Mouse (Mus musculus) stomach, postnatal 0 days (tissue): ENCODE data around the gene Prss35. TPM values are rescaled to one million over a fixed set of nuclear protein-coding genes. Genes with fewer than 3 reads are reported as not detected.
A peak's percentile ranks its signal among the peaks of the same experiment; 100 is the strongest.

Experiments
- ATAC-seq: fragments of 200-750 bp; cut with Nextera tagmentation; 2 replicates; pipeline ENCODE4 v1.8.0; 2017; ENCODE audit not compliant: low FRiP score, low TSS enrichment
- DNase-seq: peaks from one replicate; pipeline ENCODE4 v3.0.0-alpha.2; 2016; ENCODE audit warnings: low spot score
- H3K27ac ChIP-seq: fragments of 300-500 bp; sonication (generic); replicated peaks from 2 replicates; pipeline ENCODE4 v1.5.1; 2014; ENCODE audit warnings: mild to moderate bottlenecking, control low read depth
- H3K27me3 ChIP-seq: fragments of 300-500 bp; sonication (generic); 2 replicates; pipeline ENCODE4 v1.6.1; 2014; ENCODE audit warnings: low read length; ENCODE audit not compliant: control insufficient read depth, insufficient read depth
- H3K36me3 ChIP-seq: fragments of 300-500 bp; sonication (generic); 2 replicates; pipeline ENCODE4 v1.6.1; 2014; ENCODE audit warnings: low read length, mixed read lengths; ENCODE audit not compliant: control insufficient read depth, insufficient read depth
- H3K4me1 ChIP-seq: fragments of 300-500 bp; sonication (generic); replicated peaks from 2 replicates; pipeline ENCODE4 v1.6.1; 2014; ENCODE audit warnings: antibody characterized with exemption; ENCODE audit not compliant: control insufficient read depth, insufficient read depth
- H3K4me2 ChIP-seq: fragments of 300-500 bp; sonication (generic); replicated peaks from 2 replicates; pipeline ENCODE4 v1.6.1; 2014; ENCODE audit warnings: low read depth, mild to moderate bottlenecking, control low read depth, moderate library complexity
- H3K4me3 ChIP-seq: fragments of 300-500 bp; sonication (generic); 2 replicates; pipeline ENCODE4 v1.5.1; 2014; ENCODE audit warnings: low read depth, low read length, control low read depth
- H3K9ac ChIP-seq: fragments of 300-500 bp; sonication (generic); 2 replicates; pipeline ENCODE4 v1.6.1; 2014; ENCODE audit warnings: mild to moderate bottlenecking, low read length, control low read depth, mixed read lengths
- H3K9me3 ChIP-seq: fragments of 300-500 bp; sonication (generic); 2 replicates; pipeline ENCODE4 v1.6.1; 2016; ENCODE audit warnings: low read length; ENCODE audit not compliant: control insufficient read depth
- CTCF ChIP-seq: IDR thresholded peaks from 2 replicates; pipeline ENCODE4 v1.5.1; 2016; ENCODE audit warnings: antibody characterized with exemption, low read depth, mild to moderate bottlenecking, moderate library complexity
- EP300 ChIP-seq: optimal IDR thresholded peaks from 2 replicates; pipeline ENCODE3; 2016; ENCODE audit warnings: antibody characterized with exemption
- WGBS: fragments of 180-500 bp; shearing (Covaris S2); extraction: QIAGEN DNeasy Blood & Tissue Kit; methylation state at CpG from one replicate; pipeline ENCODE4 v1.1.7; 2014; 5-methylcytosine and 5-hydroxymethylcytosine counted together
- polyA plus RNA-seq: library from polyadenylated mRNA; unstranded; fragments of >200 nt; fragmentation: Nextera tagmentation; extraction: Ambion mirVana; gene quantifications from 2 replicates; pipeline ENCODE4 v1.2.1, GENCODE M21; 2015

Prss35 gene
- polyA plus RNA-seq, 1 experiment from 2014 or later, result 4.6 TPM

DNA sequence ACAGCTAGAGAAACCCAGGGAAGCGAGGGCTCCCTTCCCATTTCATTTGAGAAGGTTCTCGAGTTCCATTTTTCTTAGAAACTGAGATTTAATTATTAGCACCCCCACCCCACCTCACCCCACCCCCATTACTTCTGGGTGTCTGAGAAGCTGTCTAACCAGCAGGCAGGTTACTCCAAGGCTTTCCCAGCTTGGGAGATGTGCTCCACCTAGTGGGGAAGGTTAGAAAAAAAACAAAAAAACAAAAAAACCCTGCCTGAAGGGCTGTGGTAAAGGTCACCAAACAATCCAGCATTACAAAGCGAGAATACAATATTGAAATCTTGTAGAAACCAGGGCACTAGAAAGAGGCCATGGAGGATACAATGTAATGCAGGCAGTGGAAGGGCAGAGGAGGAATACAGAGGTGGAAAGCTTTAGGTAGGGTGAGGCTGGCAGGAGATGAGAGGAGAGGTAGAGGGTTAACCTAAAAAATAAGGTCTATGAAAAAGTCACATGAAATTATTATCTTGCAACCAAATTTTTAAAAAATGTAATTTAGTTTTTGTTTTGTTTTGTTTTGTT is 57.2 kb downstream of the Prss35 start:
- H3K4me3 ChIP-seq, result no peak overlapping the region
- no peak overlapping the region for H3K4me2 ChIP-seq
- no peak for ATAC-seq
- no peaks in the 10 kb centered on the region; the same call in 1 of the 2 replicates for H3K27me3 ChIP-seq
- peak; percentile 21 for DNase-seq
- no peaks in the 10 kb centered on the region for H3K36me3 ChIP-seq
- 26% methylated on average over 3 of the region's 3 CpGs for WGBS
- no peak overlapping the region for H3K9ac ChIP-seq
- no peak overlapping the region for H3K27ac ChIP-seq
- no peaks in the 10 kb centered on the region for H3K9me3 ChIP-seq
- H3K4me1 ChIP-seq, result no peaks in the 10 kb centered on the region
- TF ChIP-seq EP300 (no peak), CTCF (peak; percentile 75)

Other genes starting within 250 kb of the Prss35 start
- gene Pgm3, start 171.8 kb upstream of the Prss35 start, polyA plus RNA-seq, result 18.0 and 21.2 TPM in 2 replicates
- 1.7 and 1.8 TPM in 2 replicates for gene Rwdd2a, start 171.7 kb upstream of the Prss35 start, polyA plus RNA-seq
- 171 and 189 TPM in 2 replicates for gene Me1, start 47.7 kb upstream of the Prss35 start, polyA plus RNA-seq
- gene Snap91, start 137.0 kb downstream of the Prss35 start, polyA plus RNA-seq, result 2.4 and 3.0 TPM in 2 replicates